Mouse (Mus musculus) embryonic fibroblast, embryonic 13.5 days (primary cell): ENCODE measurements around the gene Gm815.

Source experiments
- CTCF ChIP-seq: IDR thresholded peaks from 2 replicates; pipeline ENCODE4 v1.5.1; 2011; ENCODE audit warnings: mild to moderate bottlenecking, control low read depth, low read length, moderate library complexity, borderline replicate concordance; ENCODE audit not compliant: insufficient read depth
- POLR2A ChIP-seq: IDR thresholded peaks from 2 replicates; pipeline ENCODE4 v1.6.1; 2011; ENCODE audit warnings: low read depth, mild to moderate bottlenecking, control low read depth, low read length, moderate library complexity

DNA sequence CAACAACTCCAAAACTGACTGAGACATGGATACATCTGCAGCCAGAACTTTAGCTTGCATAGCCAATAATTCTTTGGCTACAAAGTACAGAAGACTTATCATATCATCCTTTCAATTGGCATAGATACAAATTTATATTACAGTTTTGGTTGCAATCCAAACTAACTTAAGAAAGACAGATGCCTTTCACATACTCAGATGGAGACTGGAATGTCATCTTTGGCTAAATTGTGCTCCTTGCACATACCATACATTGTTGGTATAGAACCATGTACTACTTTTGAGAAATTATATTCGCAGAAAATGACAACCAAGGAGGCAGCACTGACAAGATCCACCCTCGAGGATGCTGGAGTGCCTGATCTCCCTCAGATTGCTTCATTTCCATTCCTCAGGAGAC, 35.1 kb downstream of the Gm815 start:
- TF ChIP-seq CTCF, result no peak
- no peak for TF ChIP-seq POLR2A
